In genomic region chr7:72280721-72281120, GRCm38 (mm10) we compare ENCODE assay signal across 17 mouse cellular contexts. TPM values are rescaled to one million over a fixed set of nuclear protein-coding genes. Genes with fewer than 3 reads are reported as not detected.
A peak's percentile ranks its signal among the peaks of the same experiment; 100 is the strongest.
DNase-seq lines count a peak whose midpoint lies in the region; ATAC-seq and TF ChIP-seq lines count a peak whose summit lies in the region.
"Had no signal": no experiment of that assay in that cellular context is flagged by ENCODE, and none has a peak within 500 bp of the region (broad histone marks: within the 10 kb centered on the region; RNA-seq: fewer than 3 reads in every experiment).

No protein-coding gene starts in this region.

- 53% methylated on average over 3 of the region's 3 CpGs for WGBS in stomach, postnatal 0 days
- WGBS in forebrain, embryonic 13.5 days: 86% methylated on average over 3 of the region's 3 CpGs

- ATAC-seq in monocyte, adult 5-6 weeks (replicated peaks; ENCODE audit: insufficient number of reproducible peaks, low FRiP score, low TSS enrichment, poor library complexity, severe bottlenecking): peak; percentile 75
- no peak for ATAC-seq in stomach, postnatal 0 days (ENCODE audit: low FRiP score, low TSS enrichment)
- ATAC-seq in forebrain, embryonic 13.5 days: no peak
- ATAC-seq: forebrain, postnatal 0 days had no signal

- 0 out of 2 replicates have a peak, but pooled peaks cover 3% of the 10 kb centered on the region for H3K4me1 ChIP-seq in stomach, postnatal 0 days (replicated peaks; ENCODE audit: control insufficient read depth, insufficient read depth)
- no peaks in the 10 kb centered on the region for H3K4me1 ChIP-seq in forebrain, embryonic 13.5 days
- H3K4me1 ChIP-seq: heart, embryonic 13.5 days had no signal

- no peak for TF ChIP-seq CTCF in stomach, postnatal 0 days (IDR thresholded peaks at IDR 0.05; ENCODE audit: low read depth)

- H3K9me3 ChIP-seq in stomach, postnatal 0 days (ENCODE audit: control insufficient read depth, low read length): no peaks in the 10 kb centered on the region
- H3K9me3 ChIP-seq in forebrain, embryonic 13.5 days (replicated peaks): no peaks in the 10 kb centered on the region
- H3K9me3 ChIP-seq: embryonic facial prominence, embryonic 15.5 days; heart, embryonic 13.5 days had no signal

- no peak for TF ChIP-seq EP300 in stomach, postnatal 0 days (optimal IDR thresholded peaks at IDR 0.05)

- no peaks in the 10 kb centered on the region for H3K36me3 ChIP-seq in splenic B cell, adult 2 months (ENCODE audit: control insufficient read depth, insufficient read depth, low read length, poor library complexity, severe bottlenecking)
- no peaks in the 10 kb centered on the region for H3K36me3 ChIP-seq in stomach, postnatal 0 days (ENCODE audit: control insufficient read depth, insufficient read depth, low read length)
- H3K36me3 ChIP-seq in forebrain, embryonic 13.5 days (ENCODE audit: poor library complexity, severe bottlenecking): no peaks in the 10 kb centered on the region
- H3K36me3 ChIP-seq: embryonic facial prominence, embryonic 15.5 days; G1E; heart, embryonic 13.5 days had no signal

- H3K4me3 ChIP-seq in stomach, postnatal 0 days (ENCODE audit: low read depth, low read length): no peak overlapping the region
- H3K4me3 ChIP-seq in forebrain, embryonic 13.5 days: no peak overlapping the region
- H3K4me3 ChIP-seq: embryonic facial prominence, embryonic 15.5 days; heart, embryonic 13.5 days had no signal

- no peak overlapping the region for H3K4me2 ChIP-seq in stomach, postnatal 0 days (replicated peaks; ENCODE audit: low read depth)
- no peak overlapping the region for H3K4me2 ChIP-seq in forebrain, embryonic 13.5 days
- H3K4me2 ChIP-seq: embryonic facial prominence, embryonic 15.5 days; heart, embryonic 13.5 days; hindbrain, embryonic 14.5 days had no signal

- H3K27ac ChIP-seq in stomach, postnatal 0 days (replicated peaks): no peak overlapping the region
- no peak overlapping the region for H3K27ac ChIP-seq in forebrain, embryonic 13.5 days
- H3K27ac ChIP-seq: embryonic facial prominence, embryonic 15.5 days; heart, embryonic 13.5 days; hindbrain, embryonic 14.5 days; liver, embryonic 14.5 days had no signal

- peak; percentile 74 to 80 for DNase-seq in B cell, adult 2 months
- peak; percentile 44 for DNase-seq in T-cell, adult 2 months (ENCODE audit: low spot score)
- peak; percentile 84 for DNase-seq in splenic B cell, adult 2 months (ENCODE audit: low read depth, low spot score)
- no peak for DNase-seq in ovary, postnatal 36 days (ENCODE audit: low spot score)
- no peak for DNase-seq in right cerebral cortex, postnatal 14 days
- no peak for DNase-seq in stomach, postnatal 0 days (ENCODE audit: low spot score)
- DNase-seq: cerebellum, postnatal 14 days; forebrain, postnatal 0 days; gastrocnemius, postnatal 14 days; kidney, adult 2 months had no signal

- H3K27me3 ChIP-seq in splenic B cell, adult 2 months (ENCODE audit: control insufficient read depth, insufficient read depth, low read length, poor library complexity, severe bottlenecking): no peaks in the 10 kb centered on the region
- no peaks in the 10 kb centered on the region for H3K27me3 ChIP-seq in stomach, postnatal 0 days (ENCODE audit: control insufficient read depth, insufficient read depth, low read length)
- no peaks in the 10 kb centered on the region for H3K27me3 ChIP-seq in forebrain, embryonic 13.5 days
- H3K27me3 ChIP-seq: embryonic facial prominence, embryonic 15.5 days; heart, embryonic 13.5 days had no signal

- no peak overlapping the region for H3K9ac ChIP-seq in stomach, postnatal 0 days (ENCODE audit: low read length)
- no peak overlapping the region for H3K9ac ChIP-seq in forebrain, embryonic 13.5 days
- H3K9ac ChIP-seq: embryonic facial prominence, embryonic 15.5 days; forebrain, postnatal 0 days; heart, embryonic 13.5 days; hindbrain, embryonic 14.5 days; liver, embryonic 14.5 days had no signal

RNA-seq across cellular contexts. Expression of gene Mctp2, which starts 25.7 kb away (rescaled TPM):
- 18.9 to 54.3 TPM (median 21.2 TPM) in 3 replicates for total RNA-seq in monocyte, adult 5-6 weeks (2017)
- 1.4 and 1.7 TPM in 2 replicates for polyA plus RNA-seq in stomach, postnatal 0 days (2015; fragmentation: Nextera tagmentation; extraction: Ambion mirVana)
- polyA plus RNA-seq in forebrain, embryonic 13.5 days (2015; fragmentation: Nextera tagmentation; extraction: Ambion mirVana): 0.10 and 0.13 TPM in 2 replicates
- polyA plus RNA-seq: G1E had no signal

Comparison
In these comparisons a context has a peak if more than half of its experiments do, and no peak if none do; other contexts are left out.
1. DNase-seq: peak in B cell, adult 2 months (2 of 2), T-cell, adult 2 months (single experiment) and splenic B cell, adult 2 months (single experiment); none in ovary, postnatal 36 days (single experiment), right cerebral cortex, postnatal 14 days (single experiment) and stomach, postnatal 0 days (single experiment).